Mouse (Mus musculus) liver, postnatal 0 days (tissue): Measurements from ENCODE around the gene Gcm2.

Experiments used
- CTCF ChIP-seq: sonication (generic); IDR thresholded peaks from 2 replicates; pipeline ENCODE4 v1.5.1; 2016; ENCODE audit warnings: antibody characterized with exemption, low read depth
- EP300 ChIP-seq: IDR thresholded peaks from 2 replicates; pipeline ENCODE4 v1.6.1; 2016; ENCODE audit warnings: antibody characterized with exemption, low read depth, mild to moderate bottlenecking

GRCm38 (mm10) chr13:41088746-41089145 lies 22.1 kb downstream of the Gcm2 start:
- TF ChIP-seq CTCF (no peak), EP300 (no peak)
